Mouse (Mus musculus): ENCODE results near the gene Matk.
A peak's percentile ranks its signal among the peaks of the same experiment; 100 is the strongest.

Gene Matk

GRCm38 (mm10) chr10:81242021-81242420, 10.7 kb upstream of the Matk start:
- DNase-seq (ENCODE audit: low read depth, low spot score) = no peak

DNA sequence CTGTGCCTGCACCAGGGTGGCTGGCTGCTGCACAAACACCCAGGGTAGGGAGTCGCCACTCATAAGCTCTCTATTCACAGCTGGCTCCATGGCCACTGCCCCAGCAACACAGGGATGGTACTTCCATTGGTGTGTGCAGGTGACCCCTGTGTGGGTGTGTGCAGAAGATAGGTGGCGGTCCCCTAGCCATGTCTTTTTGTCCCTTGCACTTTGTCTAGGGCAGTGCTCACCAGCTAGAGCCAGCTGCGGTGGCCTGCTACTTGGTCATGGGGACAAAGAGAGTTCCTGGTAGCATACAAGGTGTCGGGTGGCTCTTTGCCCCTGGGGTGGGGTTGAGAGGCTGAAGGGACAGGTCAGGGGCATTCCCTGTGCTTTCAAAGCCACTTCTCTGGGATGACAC, 8.6 kb upstream of the Matk start:
- DNase-seq (ENCODE audit: low read depth, low spot score) = no peak

GRCm38 (mm10) chr10:81244595-81244994, 8.1 kb upstream of the Matk start:
- no peak for DNase-seq (ENCODE audit: low read depth, low spot score)

DNA sequence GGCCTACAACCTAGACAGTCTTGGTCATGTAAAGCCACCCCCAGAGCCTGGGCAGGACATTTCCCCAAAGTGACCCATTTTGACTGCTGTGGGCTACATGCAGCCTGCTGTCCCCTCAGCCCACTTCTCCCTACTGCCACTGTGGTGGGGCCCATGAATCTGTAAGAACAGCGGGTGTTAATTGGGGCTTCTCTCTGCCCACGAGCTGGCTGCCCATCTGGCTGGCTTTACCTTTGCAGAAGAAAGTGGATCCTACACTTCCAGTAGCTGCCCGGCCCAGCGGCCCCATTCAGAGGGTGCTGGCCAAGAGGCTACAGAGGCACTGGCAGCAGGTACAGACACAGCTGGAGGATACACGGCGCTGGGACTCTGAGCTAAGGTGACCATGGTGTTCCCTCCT, 7.6 kb upstream of the Matk start:
- no peak for DNase-seq (ENCODE audit: low read depth, low spot score)

DNA sequence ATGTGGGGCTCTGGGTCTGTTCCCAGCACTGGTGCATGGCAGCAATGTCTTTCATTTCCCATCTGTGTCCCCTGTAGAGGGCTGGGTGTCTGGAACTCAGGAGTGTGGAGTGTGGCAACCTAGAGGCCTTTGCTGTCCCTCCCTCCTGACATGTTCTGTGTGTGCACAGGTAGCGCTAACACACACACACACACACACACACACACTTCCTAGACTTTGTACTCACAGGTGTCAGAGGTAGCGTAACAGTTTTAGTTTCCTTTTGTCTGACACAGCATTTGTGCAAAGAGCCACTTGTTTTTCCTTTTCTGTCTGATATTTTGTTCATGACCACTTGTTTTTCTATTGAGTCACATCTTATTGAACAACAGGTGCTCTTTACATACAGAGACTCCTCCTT, 4.9 kb upstream of the Matk start:
- no peak for DNase-seq (ENCODE audit: low read depth, low spot score)

- no peak for DNase-seq (ENCODE audit: low read depth, low spot score)
Observed at GRCm38 (mm10) chr10:81249442-81249841, 3.3 kb upstream of the Matk start.

DNA sequence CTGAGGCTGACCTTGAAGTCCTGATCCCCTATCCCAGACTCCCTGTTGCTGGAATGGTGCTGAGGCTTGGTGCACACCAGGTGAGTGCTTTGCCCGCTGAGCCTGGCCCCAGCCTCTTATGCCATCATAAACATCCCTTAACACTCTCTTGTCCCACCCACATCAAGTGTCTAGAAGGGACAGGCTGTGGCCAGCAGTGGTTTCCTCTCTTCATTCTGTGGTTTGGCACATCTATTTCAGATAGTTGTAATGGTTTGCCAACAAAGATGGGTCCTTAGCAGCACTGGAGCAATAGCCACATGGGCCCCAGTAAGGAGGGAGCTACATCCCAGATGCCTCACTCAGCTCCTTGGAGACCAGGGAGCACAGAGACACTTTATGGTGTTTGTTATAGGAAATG, 2.2 kb downstream of the Matk start:
- DNase-seq (ENCODE audit: low read depth, low spot score) = no peak

GRCm38 (mm10) chr10:81257158-81258039, 4.7 kb downstream of the Matk start:
- no peak for DNase-seq (ENCODE audit: low read depth, low spot score)

DNA sequence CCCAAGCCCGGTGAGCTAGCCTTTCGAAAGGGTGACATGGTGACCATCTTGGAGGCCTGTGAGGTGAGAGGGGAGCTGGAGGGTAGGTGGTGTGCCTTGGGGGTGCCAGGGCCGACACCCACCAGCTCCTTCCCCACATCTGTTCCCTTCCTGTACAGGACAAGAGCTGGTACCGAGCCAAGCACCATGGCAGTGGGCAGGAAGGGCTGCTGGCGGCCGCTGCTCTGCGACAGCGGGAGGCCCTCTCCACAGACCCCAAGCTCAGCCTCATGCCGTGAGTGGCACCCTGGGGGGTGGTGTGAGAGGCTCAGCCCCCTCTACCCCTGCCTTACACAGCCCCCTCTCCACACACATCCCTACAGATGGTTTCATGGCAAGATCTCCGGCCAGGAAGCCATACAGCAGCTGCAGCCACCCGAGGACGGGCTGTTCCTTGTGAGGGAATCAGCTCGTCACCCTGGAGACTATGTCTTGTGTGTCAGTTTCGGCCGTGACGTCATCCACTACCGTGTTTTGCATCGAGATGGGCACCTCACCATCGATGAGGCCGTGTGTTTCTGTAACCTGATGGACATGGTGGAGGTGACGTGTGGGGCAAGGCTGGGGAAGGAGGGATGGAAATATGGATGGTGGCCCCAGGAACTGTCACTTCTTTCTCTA, 6.6 kb downstream of the Matk start:
- DNase-seq (ENCODE audit: low read depth, low spot score) = no peak

GRCm38 (mm10) chr10:81261025-81261424, 8.3 kb downstream of the Matk start:
- DNase-seq (ENCODE audit: low read depth, low spot score) = no peak

DNA sequence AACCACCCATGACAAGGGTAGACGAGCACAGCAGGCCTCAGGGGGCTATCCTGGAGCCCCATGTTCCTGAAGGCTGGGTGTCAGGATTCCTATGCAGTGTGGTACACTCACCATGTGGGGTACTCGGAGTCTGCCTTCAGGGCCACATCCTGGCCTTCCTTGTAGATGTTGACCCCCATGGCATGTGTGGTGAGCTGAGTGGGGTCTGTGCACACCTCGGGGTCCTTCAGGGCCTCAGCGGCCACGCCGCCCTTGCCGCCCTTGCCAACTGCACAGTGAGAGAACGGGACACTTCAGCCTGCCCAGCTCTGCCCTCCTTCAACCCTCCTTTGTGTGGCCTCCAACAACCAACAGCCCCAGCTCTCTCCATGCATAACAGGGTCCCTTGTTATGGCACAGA, 12.8 kb downstream of the Matk start:
- no peak for DNase-seq (ENCODE audit: low read depth, low spot score)

DNA sequence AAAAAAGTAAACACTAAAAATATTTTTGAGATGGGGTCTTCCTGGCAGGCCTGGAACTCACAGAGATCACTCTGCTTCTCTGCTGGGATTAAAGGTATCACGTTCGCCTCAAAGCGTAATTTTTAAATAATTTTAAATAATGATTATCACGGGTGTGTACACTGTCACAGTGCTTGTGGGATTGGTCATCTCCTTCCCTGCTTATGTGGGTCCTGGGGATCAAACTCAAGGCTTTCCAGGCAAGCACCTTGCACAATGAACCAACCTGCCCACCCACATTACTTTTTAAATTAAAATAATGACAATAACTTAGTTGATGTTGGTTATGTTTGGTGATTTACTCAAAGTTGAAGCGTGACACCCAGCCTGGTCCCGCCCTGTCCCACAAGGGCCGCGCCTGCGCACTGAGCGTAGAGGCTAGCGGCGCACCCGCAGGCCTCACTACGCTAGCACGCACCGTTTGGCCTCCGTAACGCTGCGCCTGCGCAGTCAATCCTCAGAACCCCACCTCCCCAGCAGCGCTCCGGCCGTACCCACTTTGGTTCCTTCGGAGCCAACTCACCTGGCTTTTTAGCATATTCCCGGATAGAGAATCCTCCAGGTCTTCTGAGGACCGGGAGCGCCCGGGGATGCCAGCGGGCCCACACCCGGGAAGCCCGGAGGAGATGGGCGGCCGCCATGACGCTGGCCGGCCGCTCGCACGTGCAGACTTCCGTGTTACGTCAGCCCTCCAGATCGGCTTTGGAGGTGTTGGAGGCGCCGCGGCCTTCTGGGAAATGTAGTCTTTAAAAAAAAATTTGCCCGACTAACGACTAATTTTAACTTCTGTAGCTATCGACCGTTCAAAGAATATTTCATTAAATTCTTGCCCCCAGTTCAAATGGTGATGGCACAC, 13.7 kb downstream of the Matk start, which contains the start of the genes Mrpl54 and Apba3:
Gene Mrpl54, minus strand, starts transcription at position 724 of the 895 bp plus-strand sequence.
Gene Apba3, plus strand, starts transcription at position 750 of the 895 bp plus-strand sequence.
- DNase-seq (ENCODE audit: low read depth, low spot score) = peak; percentile 97

- DNase-seq (ENCODE audit: low read depth, low spot score) = peak; percentile 60
Observed at GRCm38 (mm10) chr10:81268056-81268455, 15.3 kb downstream of the Matk start.

- no peak for DNase-seq (ENCODE audit: low read depth, low spot score)
Observed at GRCm38 (mm10) chr10:81268643-81269412, 16.1 kb downstream of the Matk start.

DNA sequence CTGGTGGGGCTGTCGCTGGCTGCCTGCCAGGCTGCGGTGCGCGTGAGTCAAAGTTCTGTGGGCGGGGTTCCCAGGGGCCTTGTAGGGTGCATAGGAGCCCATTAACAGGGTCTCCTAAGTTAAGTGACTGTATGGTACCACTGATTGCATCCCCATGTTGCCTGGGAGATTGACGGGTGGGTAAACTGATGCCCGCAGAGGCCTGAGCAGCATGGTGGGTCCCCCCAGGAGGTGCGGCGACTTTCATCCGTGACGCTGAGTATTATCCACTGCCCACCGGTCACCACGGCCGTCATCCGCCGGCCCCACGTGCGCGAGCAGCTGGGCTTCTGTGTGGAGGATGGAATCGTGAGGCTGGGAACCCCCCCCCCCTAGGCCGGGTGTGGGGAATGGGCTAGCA, 19.6 kb downstream of the Matk start:
- no peak for DNase-seq (ENCODE audit: low read depth, low spot score)

GRCm38 (mm10) chr10:81273842-81274241, 21.1 kb downstream of the Matk start:
- no peak for DNase-seq (ENCODE audit: low read depth, low spot score)

DNA sequence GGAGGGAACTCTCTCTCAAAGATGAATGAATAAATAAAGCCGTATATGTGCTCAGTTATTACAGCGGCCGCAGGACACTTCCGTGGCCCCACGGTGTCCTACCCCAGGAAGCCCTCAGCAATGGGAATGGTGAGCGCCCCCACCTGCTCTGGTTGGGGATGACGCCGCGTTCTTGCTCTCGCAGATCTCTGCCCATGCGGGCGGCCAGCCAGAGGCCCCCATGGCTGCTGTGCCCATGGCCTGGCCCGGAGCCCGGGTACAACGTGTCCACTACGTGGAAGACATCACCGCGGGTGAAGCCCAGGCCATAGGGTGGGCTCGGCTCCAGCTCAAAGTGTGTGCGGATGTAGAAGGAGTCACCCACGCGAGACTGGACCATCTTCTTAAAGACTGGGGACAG, 24.9 kb downstream of the Matk start:
- no peak for DNase-seq (ENCODE audit: low read depth, low spot score)

GRCm38 (mm10) chr10:81279496-81279895, 26.8 kb downstream of the Matk start:
- no peak for DNase-seq (ENCODE audit: low read depth, low spot score)

DNA sequence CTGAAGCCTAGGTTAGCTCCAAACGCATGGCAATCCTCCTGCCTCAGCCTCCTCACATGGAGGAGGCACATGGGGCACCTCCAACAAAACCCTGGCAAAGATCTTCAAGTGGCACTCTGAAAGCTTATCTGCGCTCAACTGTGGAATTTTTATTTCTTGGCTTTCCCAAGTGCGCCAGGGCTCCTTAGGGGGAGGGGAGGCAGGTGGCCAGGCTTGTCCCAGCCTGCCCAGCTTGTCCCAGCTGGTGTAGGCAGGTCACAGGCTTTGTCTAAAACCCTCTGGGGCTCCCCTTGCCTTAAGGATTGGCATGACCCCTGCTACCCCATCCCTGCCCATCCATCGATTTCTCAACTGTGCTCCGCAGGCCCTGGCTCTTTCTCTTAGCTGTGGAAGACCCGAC, 31.5 kb downstream of the Matk start:
- DNase-seq (ENCODE audit: low read depth, low spot score) = no peak

GRCm38 (mm10) chr10:81284719-81285118, 32.0 kb downstream of the Matk start:
- DNase-seq (ENCODE audit: low read depth, low spot score) = no peak
